Mouse (Mus musculus) embryonic facial prominence, embryonic 10.5 days (tissue): ENCODE results near the gene Dzip3. TPM values are rescaled to one million over a fixed set of nuclear protein-coding genes. Genes with fewer than 3 reads are reported as not detected.

ENCODE experiments used
- DNase-seq: peaks from one replicate; pipeline ENCODE4 v3.0.0-alpha.2; 2017; ENCODE audit warnings: low spot score
- H3K27ac ChIP-seq: fragments of 300-500 bp; sonication (generic); replicated peaks from 2 replicates; pipeline ENCODE4 v1.5.1; 2016; ENCODE audit warnings: mild to moderate bottlenecking
- H3K27me3 ChIP-seq: fragments of 300-500 bp; sonication (generic); replicated peaks from 2 replicates; pipeline ENCODE4 v1.6.1; 2016; ENCODE audit warnings: low read depth, mild to moderate bottlenecking; ENCODE audit not compliant: poor library complexity, severe bottlenecking
- H3K36me3 ChIP-seq: fragments of 300-500 bp; sonication (generic); replicated peaks from 2 replicates; pipeline ENCODE4 v1.6.1; 2016; ENCODE audit warnings: mild to moderate bottlenecking, moderate library complexity
- H3K4me1 ChIP-seq: fragments of 300-500 bp; sonication (generic); 2 replicates; pipeline ENCODE4 v1.6.1; 2016
- H3K4me3 ChIP-seq: fragments of 300-500 bp; sonication (generic); 2 replicates; pipeline ENCODE4 v1.5.1; 2016; ENCODE audit warnings: mild to moderate bottlenecking, moderate library complexity
- H3K9me3 ChIP-seq: fragments of 300-500 bp; sonication (generic); 2 replicates; pipeline ENCODE4 v1.6.1; 2016; ENCODE audit warnings: mild to moderate bottlenecking
- WGBS: fragments of 180-500 bp; shearing (Covaris S2); methylation state at CpG from one replicate; pipeline ENCODE4 v1.1.7; 2016; 5-methylcytosine and 5-hydroxymethylcytosine counted together
- polyA plus RNA-seq: library from polyadenylated mRNA; unstranded; fragments of >200 nt; fragmentation: Nextera tagmentation; extraction: Ambion mirVana; gene quantifications from 2 replicates; pipeline ENCODE4 v1.2.1, GENCODE M21; 2016

Gene Dzip3
- polyA plus RNA-seq, 1 experiment from 2014 or later, result 35.6 TPM

DNA sequence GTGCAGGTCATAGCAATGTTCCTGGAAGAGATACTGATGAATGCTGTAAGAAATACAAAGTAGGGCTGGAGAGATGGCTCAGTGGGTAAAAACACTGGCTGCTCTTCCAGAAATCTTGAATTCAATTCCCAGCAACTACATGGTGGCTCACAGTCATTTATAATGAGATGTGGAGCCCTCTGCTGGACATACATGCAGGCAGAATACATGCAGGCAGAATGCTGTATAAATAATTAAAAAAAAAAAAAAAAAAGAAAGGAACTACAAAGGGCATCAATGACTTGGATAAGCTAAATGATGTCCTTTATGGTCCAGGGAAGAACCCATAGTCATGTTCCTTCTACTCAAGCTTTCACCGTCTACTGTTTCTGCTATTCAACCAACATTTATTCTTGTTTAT, 20.4 kb downstream of the Dzip3 start:
- no peaks in the 10 kb centered on the region for H3K4me1 ChIP-seq
- DNase-seq, result no peak
- H3K9me3 ChIP-seq, result no peaks in the 10 kb centered on the region
- no peaks in the 10 kb centered on the region for H3K27me3 ChIP-seq
- 98% methylated on average over 1 of the region's 1 CpGs for WGBS
- peaks cover 61% of the 10 kb centered on the region for H3K36me3 ChIP-seq
- no peak overlapping the region for H3K27ac ChIP-seq
- H3K4me3 ChIP-seq, result no peak overlapping the region

DNA sequence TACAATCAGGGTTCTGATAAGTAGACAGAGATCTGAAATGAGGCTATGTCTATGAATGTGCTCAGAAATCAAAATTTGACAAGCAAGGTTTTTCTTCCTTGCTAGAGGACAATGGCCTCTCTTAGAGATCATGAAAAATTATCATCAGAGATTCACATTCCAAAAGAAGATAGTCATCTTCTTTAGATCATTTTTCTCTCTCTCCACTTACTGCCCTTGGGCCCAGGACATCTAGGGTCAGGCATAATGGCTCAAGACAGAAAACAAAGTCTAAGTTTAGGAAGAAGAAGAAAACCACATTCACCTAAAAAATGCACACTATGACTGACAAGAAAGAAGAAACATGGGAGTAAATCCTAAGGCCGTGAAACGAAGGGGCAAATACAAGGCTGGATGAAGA, 21.0 kb downstream of the Dzip3 start:
- DNase-seq, result no peak
- Histone ChIP-seq H3K4me1 (no peaks in the 10 kb centered on the region), H3K4me3 (no peak overlapping the region), H3K27me3 (no peaks in the 10 kb centered on the region), H3K27ac (no peak overlapping the region), H3K9me3 (no peaks in the 10 kb centered on the region), H3K36me3 (peaks cover 55% of the 10 kb centered on the region)
- 94% methylated on average over 2 of the region's 2 CpGs for WGBS

DNA sequence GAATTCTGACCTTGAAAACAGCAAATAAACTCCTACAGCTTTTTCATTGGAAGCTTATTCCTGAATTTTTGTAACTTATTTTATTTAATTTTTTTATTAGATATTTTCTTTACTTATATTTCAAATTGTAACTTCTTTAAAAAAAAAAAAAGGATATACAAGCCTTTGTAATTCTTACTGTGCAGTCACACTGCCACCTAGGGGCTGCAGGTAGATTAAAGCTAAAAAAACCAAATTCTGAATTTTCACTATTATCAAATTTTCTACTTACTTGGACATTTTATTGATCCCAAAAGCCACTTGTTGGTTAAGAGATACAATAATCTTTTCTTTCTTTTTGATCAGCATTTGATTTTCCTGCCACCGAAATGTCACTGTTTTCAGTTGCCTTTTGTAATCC, 52.2 kb downstream of the Dzip3 start:
- H3K4me1 ChIP-seq, result no peaks in the 10 kb centered on the region
- WGBS, result 70% methylated on average over 1 of the region's 1 CpGs
- H3K9me3 ChIP-seq, result no peaks in the 10 kb centered on the region
- peaks cover 67% of the 10 kb centered on the region for H3K36me3 ChIP-seq
- H3K4me3 ChIP-seq, result no peak overlapping the region
- H3K27ac ChIP-seq, result no peak overlapping the region
- no peak for DNase-seq
- H3K27me3 ChIP-seq, result no peaks in the 10 kb centered on the region

DNA sequence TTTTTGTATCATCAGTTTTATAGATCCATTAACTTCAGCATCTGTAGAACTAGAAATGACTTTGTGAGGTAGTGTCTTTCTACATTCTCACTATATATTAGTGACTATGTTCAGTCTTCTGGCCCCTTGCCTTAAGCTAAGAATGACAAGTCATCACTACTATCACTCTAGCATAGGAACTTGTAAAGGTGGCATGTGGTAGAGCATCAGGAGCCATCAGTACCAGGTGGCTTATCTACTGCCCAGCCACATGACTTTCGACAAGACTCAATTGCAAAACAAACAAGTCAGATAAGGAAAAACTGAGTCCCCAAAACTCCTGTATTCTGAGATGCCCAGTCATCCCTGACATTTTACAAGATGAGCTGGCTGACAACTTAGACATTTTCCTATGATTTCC, 70.2 kb downstream of the Dzip3 start:
- Histone ChIP-seq H3K27ac (no peak overlapping the region), H3K4me3 (no peak overlapping the region), H3K9me3 (no peaks in the 10 kb centered on the region), H3K4me1 (no peaks in the 10 kb centered on the region), H3K36me3 (peaks cover 82% of the 10 kb centered on the region), H3K27me3 (no peaks in the 10 kb centered on the region)
- WGBS, result 95% methylated on average over 1 of the region's 1 CpGs
- no peak for DNase-seq

DNA sequence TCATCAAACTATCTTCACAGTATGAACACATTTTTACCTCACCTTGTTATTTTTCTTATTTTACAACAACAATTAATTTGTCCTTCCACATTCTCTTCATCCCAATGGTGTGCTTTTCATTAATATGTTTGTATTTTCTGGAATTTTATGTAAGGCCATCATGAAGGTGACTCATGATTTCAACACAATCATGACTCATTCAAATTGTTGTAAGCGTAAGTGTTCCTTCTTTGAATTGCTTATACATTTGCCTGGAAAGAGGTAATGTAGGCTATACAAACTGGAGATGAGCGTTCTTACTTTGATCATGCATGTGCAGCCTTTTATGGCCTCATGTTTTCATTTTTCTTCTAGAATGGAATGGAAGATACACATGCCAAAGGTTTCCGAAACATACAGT, 80.8 kb downstream of the Dzip3 start:
- no peaks in the 10 kb centered on the region for H3K27me3 ChIP-seq
- WGBS, result 97% methylated on average over 3 of the region's 3 CpGs

DNA sequence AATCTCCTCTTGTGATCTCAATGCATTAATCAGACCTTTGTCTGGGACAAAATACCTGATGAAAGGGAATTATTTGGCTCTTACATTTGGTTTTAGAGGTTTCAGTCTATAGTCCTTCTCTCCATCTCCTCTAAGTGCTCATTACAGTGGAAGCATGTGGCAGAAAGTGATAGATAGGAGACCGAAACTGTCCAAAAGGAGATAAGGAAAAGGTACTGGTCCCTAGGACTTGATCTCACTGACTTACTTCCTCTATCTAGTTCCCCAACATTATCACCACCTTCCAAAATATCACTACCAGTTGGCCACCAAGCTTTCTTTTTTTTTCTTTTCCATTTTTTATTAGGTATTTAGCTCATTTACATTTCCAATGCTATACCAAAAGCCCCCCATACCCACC, 82.8 kb downstream of the Dzip3 start:
- WGBS, result 97% methylated on average over 1 of the region's 1 CpGs
- DNase-seq, result no peak
- Histone ChIP-seq H3K36me3 (no peaks in the 10 kb centered on the region), H3K27ac (no peak overlapping the region), H3K4me3 (no peak overlapping the region), H3K9me3 (no peaks in the 10 kb centered on the region), H3K27me3 (no peaks in the 10 kb centered on the region), H3K4me1 (no peaks in the 10 kb centered on the region)

More for the DNA sequence above, 80.8 kb downstream of the Dzip3 start:
- Histone ChIP-seq H3K9me3 (no peaks in the 10 kb centered on the region), H3K4me3 (no peak overlapping the region), H3K4me1 (no peaks in the 10 kb centered on the region), H3K27ac (no peak overlapping the region), H3K36me3 (no peaks in the 10 kb centered on the region)
- no peak for DNase-seq

DNA sequence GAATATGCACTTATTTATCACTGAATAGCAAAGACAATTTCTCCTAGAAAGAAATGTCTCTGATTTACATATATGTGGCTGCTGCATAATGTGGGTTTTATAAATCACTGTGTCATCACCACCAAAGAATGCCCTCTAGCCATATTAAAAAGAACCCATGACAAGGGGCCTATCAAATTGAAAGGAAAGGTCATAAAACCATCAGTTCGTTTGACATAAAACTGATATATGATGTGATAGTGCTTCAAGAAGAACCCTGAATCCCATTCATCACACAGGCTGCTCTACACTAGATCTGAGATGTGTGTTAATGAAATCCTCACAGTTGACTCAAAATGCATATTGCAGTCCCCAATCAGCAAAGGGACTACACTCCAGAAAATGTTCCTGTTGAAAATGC, 94.1 kb downstream of the Dzip3 start:
- 83% methylated on average over 1 of the region's 1 CpGs for WGBS
- Histone ChIP-seq H3K4me1 (no peaks in the 10 kb centered on the region), H3K4me3 (no peak overlapping the region), H3K27me3 (no peaks in the 10 kb centered on the region), H3K9me3 (peaks cover 2% of the 10 kb centered on the region; the same call in 1 of the 2 replicates), H3K27ac (no peak overlapping the region), H3K36me3 (no peaks in the 10 kb centered on the region)
- DNase-seq, result no peak

DNA sequence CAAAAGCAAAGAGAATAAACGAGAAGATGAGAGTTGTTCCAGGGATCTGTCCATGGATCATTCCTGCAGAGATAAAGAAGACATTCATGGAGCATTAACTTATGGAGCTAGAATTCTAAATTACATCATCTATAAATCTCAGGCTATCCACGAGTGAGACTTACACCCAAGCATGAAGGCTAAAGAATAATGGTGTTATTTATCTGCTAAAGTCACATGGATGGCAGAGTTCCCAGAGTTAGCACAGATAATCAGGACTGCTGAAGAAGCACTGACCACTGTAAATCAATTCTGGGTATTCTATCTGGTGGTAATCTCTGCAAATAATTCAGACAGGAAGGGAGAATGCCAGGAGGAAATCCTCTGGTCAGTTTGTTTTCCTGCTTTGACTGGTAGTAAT, 103.2 kb downstream of the Dzip3 start:
- DNase-seq, result no peak
- WGBS, result 84% methylated on average over 2 of the region's 2 CpGs
- Histone ChIP-seq H3K9me3 (no peaks in the 10 kb centered on the region), H3K36me3 (no peaks in the 10 kb centered on the region), H3K27me3 (no peaks in the 10 kb centered on the region), H3K4me1 (no peaks in the 10 kb centered on the region), H3K4me3 (no peak overlapping the region), H3K27ac (no peak overlapping the region)

Other genes with a start within 250 kb of the Dzip3 start
- not detected in 2 replicates for gene Trat1, start 222.1 kb downstream of the Dzip3 start, polyA plus RNA-seq
- gene Retnlb, start 177.3 kb downstream of the Dzip3 start, polyA plus RNA-seq, result not detected in 2 replicates
- gene Retnla, start 151.6 kb downstream of the Dzip3 start, polyA plus RNA-seq, result not detected in 2 replicates
- gene Retnlg, start 121.5 kb downstream of the Dzip3 start, polyA plus RNA-seq, result not detected in 2 replicates
- 46.1 and 46.8 TPM in 2 replicates for gene Cip2a, start within 50 bp of the Dzip3 start, polyA plus RNA-seq
- 0.04 and 0.05 TPM in 2 replicates for gene Myh15, start 63.3 kb upstream of the Dzip3 start, polyA plus RNA-seq